Mouse (Mus musculus): ENCODE data around the gene Npas3.

Npas3 gene

DNA sequence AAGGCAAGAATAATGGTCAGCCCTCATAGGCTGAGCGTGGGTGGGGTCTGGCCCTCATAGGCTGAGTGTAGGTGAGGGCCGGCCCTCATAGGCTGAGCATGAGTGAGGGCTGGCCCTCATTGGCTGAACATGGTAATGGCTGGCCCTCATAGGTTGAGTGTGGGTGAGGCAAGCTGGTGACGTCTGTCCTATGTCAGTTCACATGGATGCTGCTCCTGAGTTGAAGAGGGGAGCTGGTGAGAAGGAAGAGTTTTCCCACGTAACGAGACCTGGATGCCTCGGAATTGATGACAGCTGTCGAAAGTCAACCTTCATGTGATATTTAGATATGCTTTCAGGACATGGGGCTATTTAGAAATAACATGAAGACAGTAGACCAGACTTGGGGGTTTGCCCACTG is 45.5 kb downstream of the Npas3 start:
- no peak for DNase-seq (ENCODE audit: extremely low read depth, insufficient read length, low spot score)

GRCm38 (mm10) chr12:53295747-53296146 is 47.3 kb downstream of the Npas3 start:
- no peak for DNase-seq (ENCODE audit: extremely low read depth, insufficient read length, low spot score)

DNA sequence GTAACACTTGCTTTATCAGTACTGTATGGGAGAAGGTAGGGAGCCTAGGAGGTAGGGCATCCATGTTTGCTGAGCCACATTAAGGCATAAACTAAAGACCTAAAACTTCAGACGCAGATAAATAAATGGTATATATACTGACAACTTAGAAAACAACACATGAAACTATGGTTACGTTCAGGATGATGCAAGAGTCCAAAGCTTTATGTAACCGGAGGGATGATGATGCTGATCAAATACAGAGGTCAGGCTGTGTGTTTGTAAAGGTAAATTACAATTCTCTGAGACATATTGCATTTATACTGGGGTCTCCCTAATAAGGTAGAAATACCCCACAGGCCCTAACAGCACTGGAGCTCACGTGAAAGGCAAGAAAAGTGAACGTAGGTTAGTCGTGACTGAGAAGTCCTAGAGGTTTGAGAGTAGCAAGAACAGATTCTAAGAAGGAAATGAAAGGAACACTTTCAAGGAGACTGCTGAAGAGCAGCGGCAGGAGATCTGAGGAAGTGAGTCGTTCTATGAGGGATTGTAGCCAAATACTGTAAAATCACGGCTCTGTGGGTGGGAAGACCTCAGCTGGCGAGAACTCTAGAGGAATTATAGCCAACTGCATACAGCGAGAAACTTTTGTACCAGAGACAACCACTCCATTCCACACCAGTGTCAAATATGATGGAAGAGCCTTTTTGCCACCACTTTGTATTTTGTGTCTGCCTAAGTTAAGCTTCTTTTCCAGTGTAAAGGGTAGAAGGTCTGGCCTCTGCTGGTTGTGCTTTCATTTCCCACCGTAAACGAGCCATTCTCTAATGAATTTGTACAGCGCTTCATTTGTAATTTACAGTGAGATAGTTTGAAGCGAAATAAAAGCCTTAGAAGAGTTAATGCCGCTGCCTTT is 49.7 kb downstream of the Npas3 start:
- DNase-seq (ENCODE audit: extremely low read depth, insufficient read length, low spot score): no peak

DNA sequence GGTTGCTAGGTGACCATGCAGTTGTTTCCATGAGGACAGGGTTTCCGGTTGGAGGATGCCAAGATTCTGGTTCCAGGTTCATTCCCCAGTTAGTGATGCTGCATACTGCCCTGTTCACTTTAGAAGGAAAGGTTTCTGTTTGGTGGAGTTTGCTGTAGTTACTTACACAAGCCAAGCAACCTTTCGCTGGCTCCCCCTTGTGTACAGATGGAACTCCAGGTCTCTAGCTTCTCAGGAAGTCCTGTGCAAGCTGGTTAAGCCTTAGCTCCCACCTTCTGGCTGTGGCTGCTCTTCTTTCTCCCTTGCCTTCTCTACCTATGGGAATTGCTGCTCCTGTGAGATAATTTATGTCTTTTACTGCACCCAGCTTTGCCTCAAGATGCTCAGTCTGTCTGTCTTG is 52.5 kb downstream of the Npas3 start:
- DNase-seq (ENCODE audit: extremely low read depth, insufficient read length, low spot score): no peak

DNA sequence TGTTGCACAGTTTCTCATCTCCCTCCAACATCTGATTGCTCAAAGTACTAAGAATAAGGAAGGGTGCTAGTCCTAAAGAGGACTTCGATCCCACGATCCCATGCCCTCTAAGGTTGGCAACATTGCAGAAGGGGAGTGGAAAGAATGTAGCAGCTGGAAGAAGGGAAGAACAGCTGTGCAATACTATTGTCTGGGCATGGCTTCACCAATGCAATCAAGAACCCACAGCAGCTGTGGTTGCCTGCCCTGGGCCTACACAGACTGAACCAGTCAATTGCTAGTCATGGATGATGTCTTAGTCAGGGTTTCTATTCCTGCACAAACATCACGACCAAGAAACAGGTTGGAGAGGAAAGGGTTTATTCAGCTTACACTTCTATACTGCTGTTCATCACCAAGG is 53.7 kb downstream of the Npas3 start:
- no peak for DNase-seq (ENCODE audit: extremely low read depth, insufficient read length, low spot score)

- no peak for DNase-seq (ENCODE audit: extremely low read depth, insufficient read length, low spot score)
These were observed 68.2 kb downstream of the Npas3 start for GRCm38 (mm10) chr12:53316715-53317114.

GRCm38 (mm10) chr12:53317801-53318200 is 69.3 kb downstream of the Npas3 start:
- peak; percentile 13 for DNase-seq (ENCODE audit: extremely low read depth, insufficient read length, low spot score)

- DNase-seq (ENCODE audit: extremely low read depth, insufficient read length, low spot score): no peak
These were observed 72.0 kb downstream of the Npas3 start for GRCm38 (mm10) chr12:53320526-53320925.

DNA sequence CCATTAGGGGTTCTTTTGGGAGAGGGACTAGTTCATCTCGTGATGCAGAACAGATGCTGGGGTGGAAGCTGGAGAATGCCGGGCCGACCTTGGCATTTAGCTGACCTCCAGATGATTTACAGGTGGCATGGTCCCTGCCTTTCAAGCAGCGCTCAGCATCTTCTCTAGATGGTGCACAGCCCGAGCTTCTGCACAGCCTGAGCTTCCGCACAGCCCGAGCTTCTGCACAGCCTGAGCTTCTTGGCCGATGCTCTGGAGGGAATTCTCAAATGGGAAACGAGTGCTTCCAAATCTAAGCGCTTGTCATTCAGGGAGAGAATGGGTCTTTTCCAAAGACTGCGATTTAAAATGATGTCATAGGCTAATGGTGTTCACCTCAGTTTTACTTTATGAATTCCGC is 72.5 kb downstream of the Npas3 start:
- DNase-seq (ENCODE audit: extremely low read depth, insufficient read length, low spot score): no peak

DNA sequence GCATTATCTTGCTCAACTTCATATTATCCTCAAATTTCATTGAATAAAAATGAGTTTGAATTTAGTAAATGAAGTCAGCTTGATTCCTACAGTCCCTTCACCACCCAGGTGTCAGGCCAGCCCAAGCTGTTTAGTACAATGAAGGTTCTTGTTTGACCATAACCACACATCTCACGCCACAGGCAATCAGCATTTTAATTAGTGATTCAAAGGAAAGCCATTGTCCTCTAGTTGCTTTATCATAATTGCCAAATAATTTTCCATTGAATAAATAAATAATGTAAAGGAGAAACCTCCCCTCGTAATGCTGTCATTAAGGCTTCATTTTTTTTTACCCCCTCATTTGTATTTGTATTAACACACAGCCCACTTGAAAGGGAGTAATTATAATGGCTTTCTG is 73.5 kb downstream of the Npas3 start:
- no peak for DNase-seq (ENCODE audit: extremely low read depth, insufficient read length, low spot score)

- no peak for DNase-seq (ENCODE audit: extremely low read depth, insufficient read length, low spot score)
These were observed 79.2 kb downstream of the Npas3 start for GRCm38 (mm10) chr12:53327653-53328188.

DNA sequence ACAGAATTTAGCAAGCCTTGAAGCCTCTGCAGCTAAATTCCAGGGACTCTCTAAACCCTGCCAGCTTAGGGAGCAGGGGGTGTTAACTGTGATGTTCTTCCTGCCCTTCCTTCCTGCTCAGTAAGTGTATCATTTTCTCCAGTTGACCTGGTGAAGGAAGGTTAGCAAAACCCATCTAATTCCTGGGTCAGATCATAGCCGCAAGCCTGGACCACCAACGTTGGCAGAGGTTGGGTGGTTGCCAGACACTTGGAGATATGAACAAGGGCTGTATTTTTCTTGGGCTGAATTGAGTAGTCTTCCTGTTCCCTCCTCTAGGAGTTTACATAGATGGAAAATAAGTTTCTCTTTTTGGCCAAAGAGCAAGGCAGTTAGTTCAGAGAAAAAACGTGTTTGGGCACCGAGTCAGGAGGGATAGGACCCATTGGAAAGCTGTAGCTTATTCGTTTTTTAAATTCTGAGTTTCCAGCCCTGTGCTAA is 79.8 kb downstream of the Npas3 start:
- no peak for DNase-seq (ENCODE audit: extremely low read depth, insufficient read length, low spot score)

GRCm38 (mm10) chr12:53330141-53330540 is 81.7 kb downstream of the Npas3 start:
- DNase-seq (ENCODE audit: extremely low read depth, insufficient read length, low spot score): no peak

DNA sequence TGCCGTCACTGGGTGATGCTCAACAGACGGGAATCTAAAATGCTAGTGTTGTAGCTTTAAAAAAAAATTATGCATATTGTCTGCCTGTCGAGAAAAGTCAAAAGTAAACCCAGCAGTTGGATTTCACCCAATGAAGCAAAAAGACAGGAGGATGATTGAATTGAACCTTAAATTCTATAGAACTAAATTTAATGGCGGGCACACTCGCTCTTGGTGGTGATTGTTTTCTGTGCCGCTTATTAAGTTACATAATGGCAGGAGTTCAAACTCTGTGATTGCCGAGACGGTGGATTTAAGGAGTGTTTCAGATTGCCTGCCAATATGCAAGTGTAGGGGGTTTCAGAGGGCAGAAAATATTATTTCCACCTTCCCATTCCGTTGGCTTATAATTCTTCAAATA is 82.9 kb downstream of the Npas3 start:
- no peak for DNase-seq (ENCODE audit: extremely low read depth, insufficient read length, low spot score)

GRCm38 (mm10) chr12:53331800-53332199 is 83.3 kb downstream of the Npas3 start:
- DNase-seq (ENCODE audit: extremely low read depth, insufficient read length, low spot score): no peak

DNA sequence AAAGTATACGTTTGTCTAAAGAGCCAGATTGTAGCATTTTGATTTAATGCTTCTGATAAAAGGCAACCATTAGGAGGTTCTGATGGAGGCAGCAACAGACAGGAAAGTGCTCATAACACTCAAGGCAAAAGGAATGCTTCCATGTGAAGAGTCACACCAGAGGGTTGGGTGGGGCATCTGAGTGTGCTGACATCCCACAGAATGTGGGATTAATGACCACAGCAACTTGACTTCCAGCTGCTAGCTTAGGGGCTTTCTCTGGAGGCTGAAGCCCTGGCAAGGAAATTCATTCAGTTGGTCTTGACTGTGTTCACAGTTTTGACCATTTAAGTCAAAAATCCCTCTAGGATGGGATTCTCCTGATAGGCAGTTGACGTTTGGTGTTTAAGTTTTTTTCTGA is 84.8 kb downstream of the Npas3 start:
- DNase-seq (ENCODE audit: extremely low read depth, insufficient read length, low spot score): no peak

- no peak for DNase-seq (ENCODE audit: extremely low read depth, insufficient read length, low spot score)
These were observed 90.0 kb downstream of the Npas3 start for GRCm38 (mm10) chr12:53338349-53338948.

DNA sequence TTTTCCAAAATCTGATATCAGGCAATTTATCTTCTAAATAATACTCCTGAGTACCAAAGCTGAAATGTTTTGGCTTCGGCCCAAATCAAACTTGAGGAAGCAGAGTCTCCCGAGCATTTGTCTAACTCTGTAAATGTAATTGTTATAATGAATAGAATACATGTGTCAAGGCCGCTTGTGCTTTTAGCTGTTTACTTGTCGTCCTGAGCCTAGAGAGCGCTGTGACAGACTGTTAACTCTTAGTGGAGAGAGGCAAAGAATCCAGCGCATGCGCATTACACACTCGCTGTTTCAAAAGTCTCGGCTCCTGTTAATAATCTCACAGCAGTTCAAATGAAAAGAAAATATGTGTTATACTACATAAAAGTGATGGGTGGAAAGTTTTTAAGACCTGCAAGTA is 94.3 kb downstream of the Npas3 start:
- DNase-seq (ENCODE audit: extremely low read depth, insufficient read length, low spot score): no peak

- no peak for DNase-seq (ENCODE audit: extremely low read depth, insufficient read length, low spot score)
These were observed 103.4 kb downstream of the Npas3 start for GRCm38 (mm10) chr12:53351860-53352259.

DNA sequence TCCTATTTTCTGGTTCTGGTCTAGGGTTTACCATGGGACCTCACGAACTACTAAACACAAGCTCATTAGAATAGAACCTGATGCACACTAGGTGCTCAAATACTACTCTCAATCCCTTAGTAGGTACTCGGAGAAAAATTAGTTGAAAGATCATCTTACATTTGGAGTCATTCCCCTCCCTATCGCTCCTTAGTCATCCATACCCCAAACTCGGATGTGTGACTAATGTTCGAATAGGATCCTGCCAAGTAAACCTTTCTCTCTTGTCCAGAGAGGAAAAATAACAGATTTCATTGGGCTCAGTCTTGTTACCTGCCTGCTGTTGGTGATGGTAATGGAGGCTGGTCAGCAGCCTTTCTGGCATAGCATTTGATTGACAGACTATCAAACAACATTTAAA is 117.3 kb downstream of the Npas3 start:
- DNase-seq (ENCODE audit: extremely low read depth, insufficient read length, low spot score): no peak

GRCm38 (mm10) chr12:53384851-53385250 is 136.4 kb downstream of the Npas3 start:
- no peak for DNase-seq (ENCODE audit: extremely low read depth, insufficient read length, low spot score)

GRCm38 (mm10) chr12:53405856-53406255 is 157.4 kb downstream of the Npas3 start:
- DNase-seq (ENCODE audit: extremely low read depth, insufficient read length, low spot score): no peak

Data from 3134 (cell line).